Mouse (Mus musculus): ENCODE results near the gene Zup1.
"Not testable (repeated sequence)": the region's sequence is repeated elsewhere in the genome, so short reads cannot be mapped to it uniquely, and the experiment has no call there.

Zup1 gene

GRCm38 (mm10) chr10:33950803-33951583 lies at the start of gene Zup1:
TSS of gene Zup1 (minus strand) at chr10:33951269.
- DNase-seq: peak; percentile 89 to 90

DNA sequence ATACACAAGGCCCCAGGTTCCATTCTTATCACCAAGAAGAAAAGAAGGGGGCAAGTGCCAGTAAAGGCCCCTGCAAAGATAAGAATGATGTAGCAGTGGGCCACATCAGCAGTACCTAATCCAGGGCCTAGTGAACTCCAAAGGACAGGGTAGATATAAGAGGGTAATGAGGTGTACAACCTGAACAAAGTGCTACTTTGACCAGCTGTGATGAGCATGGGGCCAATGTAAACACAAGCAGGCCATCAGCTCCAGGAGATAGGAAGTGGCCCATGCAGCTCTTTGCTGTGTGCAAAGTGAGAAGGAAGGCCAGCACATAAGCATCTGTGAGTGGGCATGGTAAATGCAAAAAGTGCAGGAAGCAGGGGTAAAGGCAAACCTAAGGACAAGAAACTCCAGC lies 47.3 kb upstream of the Zup1 start:
- DNase-seq: no peak

DNA sequence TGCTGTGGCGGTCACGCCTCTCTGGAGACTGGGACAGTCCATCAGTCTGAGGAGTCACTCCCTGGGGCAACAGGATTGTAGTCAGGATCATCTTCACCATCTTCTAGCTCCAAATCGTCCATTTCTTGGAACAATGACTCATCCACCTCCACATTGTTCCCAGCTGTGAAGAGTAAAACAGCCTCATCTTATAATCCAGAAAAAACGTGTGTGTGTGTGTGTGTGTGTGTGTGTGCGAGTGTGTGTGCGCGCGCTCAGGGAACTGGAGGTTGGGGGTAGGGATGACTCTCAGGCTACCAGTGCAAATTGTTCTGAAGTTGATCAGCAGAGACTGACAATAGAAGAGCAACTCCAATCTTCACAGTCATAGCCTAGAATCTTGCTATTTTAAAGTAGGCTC lies 45.6 kb upstream of the Zup1 start:
- not testable (repeated sequence) for DNase-seq

- peak; percentile 35 to 63 for DNase-seq
Observed at GRCm38 (mm10) chr10:33986771-33987170, 35.7 kb upstream of the Zup1 start.

- no peak for DNase-seq
Observed at GRCm38 (mm10) chr10:33974781-33975494, 23.9 kb upstream of the Zup1 start.

GRCm38 (mm10) chr10:33952509-33952908 lies 1.4 kb upstream of the Zup1 start:
- no peak for DNase-seq

GRCm38 (mm10) chr10:33946336-33946735 lies 4.7 kb downstream of the Zup1 start:
- no peak for DNase-seq

- no peak for DNase-seq
Observed at GRCm38 (mm10) chr10:33945390-33945789, 5.7 kb downstream of the Zup1 start.

GRCm38 (mm10) chr10:33940702-33941101 lies 10.4 kb downstream of the Zup1 start:
- peak; percentile 16 to 60 for DNase-seq

DNA sequence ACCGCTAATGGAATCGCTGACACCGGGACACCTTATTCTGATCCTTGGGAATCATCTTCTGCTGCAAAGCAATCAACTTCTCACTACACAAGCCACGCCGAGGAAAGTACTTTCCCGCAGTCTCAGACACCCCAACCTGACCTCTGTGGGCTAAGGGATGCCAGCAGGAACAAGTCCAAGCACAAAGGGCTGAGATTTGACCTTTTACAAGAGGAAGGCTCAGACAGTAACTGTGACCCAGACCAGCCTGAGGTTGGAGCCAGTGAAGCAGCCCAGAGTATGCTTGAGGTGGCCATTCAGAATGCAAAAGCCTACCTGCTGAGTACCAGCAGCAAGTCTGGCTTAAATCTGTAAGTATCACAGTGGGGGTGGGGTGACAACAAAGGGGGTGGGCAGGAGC lies 45.6 kb downstream of the Zup1 start:
- no peak for DNase-seq

- peak; percentile 28 to 74 for DNase-seq
Observed at GRCm38 (mm10) chr10:33904530-33905481, 46.3 kb downstream of the Zup1 start, which contains the start of gene Rsph4a. TSS of gene Rsph4a (plus strand) at chr10:33905111.

DNA sequence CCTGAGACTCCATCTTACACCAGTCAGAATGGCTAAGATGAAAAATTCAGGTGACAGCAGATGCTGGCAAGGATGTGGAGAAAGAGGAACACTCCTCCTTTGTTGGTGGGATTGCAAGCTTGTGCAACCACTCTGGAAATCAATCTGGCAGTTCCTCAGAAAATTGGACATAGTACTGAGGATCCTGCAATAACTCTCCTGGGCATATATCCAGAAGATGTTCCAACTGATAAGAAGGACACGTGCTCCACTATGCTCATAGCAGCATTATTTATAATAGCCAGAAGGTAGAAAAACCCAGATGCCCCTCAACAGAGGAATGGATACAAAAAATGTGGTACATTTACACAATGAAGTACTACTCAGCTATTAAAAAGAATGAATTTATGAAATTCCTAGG lies 49.5 kb downstream of the Zup1 start:
- not testable (repeated sequence) for DNase-seq

DNA sequence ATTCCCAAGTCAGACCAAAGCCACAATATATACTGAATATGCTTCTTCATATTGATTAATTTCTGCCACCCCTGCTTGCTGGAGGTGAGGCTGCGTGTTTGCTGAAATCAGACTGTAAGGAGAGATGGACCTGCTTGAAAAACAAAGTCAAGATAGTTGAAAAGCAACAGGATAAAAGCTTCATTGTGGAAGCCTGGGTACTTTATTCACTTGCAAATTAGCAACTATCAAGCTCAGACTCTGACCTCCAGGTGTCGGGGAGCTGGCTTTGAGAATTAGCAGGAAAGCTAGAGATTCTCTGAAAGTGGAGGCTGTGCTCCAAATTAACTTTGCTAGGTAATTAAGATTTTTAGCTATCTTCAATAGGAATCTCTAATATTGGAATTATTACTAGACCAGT lies 68.7 kb downstream of the Zup1 start:
- not testable (repeated sequence) for DNase-seq

- DNase-seq: no peak
Observed at GRCm38 (mm10) chr10:33872672-33873398, 78.2 kb downstream of the Zup1 start.

DNA sequence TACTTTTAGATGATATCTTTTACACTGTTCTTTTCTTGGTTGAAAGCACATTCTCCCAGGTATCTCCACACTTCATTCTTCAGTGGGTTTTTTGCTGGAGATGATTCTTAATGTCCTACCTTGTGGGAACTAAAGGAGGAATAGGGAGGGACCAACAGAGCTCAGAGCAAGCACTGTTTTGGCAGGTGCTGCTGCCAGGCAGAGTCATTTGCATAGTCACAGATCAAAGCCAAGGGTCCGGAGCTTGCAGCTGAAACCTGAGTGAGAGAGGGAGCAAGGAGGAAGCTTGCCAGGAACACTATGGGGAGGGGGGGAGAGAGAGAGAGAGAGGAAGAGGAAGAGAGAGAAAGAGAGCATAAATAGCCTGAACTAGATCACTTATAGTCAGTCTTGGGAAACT lies 80.6 kb downstream of the Zup1 start:
- no peak for DNase-seq

Measured in lung, adult 18-20 months (tissue).